Comparison of ENCODE assay signal across 8 mouse cellular contexts in the genomic region with DNA sequence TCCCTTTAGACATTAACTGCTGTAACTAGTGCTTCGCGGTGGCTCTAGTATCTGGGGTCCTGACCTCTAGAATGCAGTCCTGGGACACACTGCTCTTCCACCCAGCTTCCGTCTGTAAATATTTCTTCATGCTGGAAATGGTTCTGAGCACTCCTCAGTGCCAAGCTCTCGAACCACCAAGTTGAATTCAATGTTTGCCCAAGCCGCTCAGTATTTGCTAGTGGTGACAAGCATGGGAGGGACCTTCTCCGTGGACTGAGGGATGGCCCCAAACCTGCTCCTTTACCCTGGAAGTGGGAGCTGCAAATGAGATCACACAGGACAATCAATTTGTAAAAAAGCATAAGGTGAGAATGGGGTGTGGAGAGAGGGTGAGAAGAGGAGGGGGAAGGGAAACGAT.
A peak's percentile ranks its signal among the peaks of the same experiment; 100 is the strongest.
DNase-seq lines count a peak whose midpoint lies in the region; ATAC-seq and TF ChIP-seq lines count a peak whose summit lies in the region.

No protein-coding gene starts in this region.

- no peak for TF ChIP-seq POLR2A in kidney, adult 2 months (IDR thresholded peaks at IDR 0.05; ENCODE audit: low read depth, low read length)
- TF ChIP-seq POLR2A in small intestine, adult 2 months (IDR thresholded peaks at IDR 0.05; ENCODE audit: low read depth, low read length) = no peak

- TF ChIP-seq CTCF in kidney, adult 2 months (conservative IDR thresholded peaks at IDR 0.05; ENCODE audit: insufficient read depth, insufficient read length, low read depth, low read length) = no peak
- no peak for TF ChIP-seq CTCF in small intestine, adult 2 months (IDR thresholded peaks at IDR 0.05; ENCODE audit: extremely low read depth, insufficient read length, insufficient replicate concordance, low read depth, low read length)

- no peak overlapping the region; the same call in 1 of the 2 replicates for H3K4me3 ChIP-seq in kidney, adult 2 months (ENCODE audit: insufficient read depth, low read depth, low read length)
- H3K4me3 ChIP-seq in forebrain, embryonic 15.5 days = no peak overlapping the region
- H3K4me3 ChIP-seq in liver, embryonic 16.5 days (ENCODE audit: low read depth, low read length) = no peak overlapping the region; the same call in 1 of the 2 replicates
- peak overlapping the region; percentile 54; the same call in 1 of the 2 replicates for H3K4me3 ChIP-seq in small intestine, adult 2 months (ENCODE audit: low read depth, low read length)

- peak overlapping the region; percentile 46 for H3K27ac ChIP-seq in kidney, adult 2 months (ENCODE audit: insufficient read depth, low read depth, low read length)
- peak overlapping the region; percentile 63 for H3K27ac ChIP-seq in forebrain, embryonic 15.5 days (replicated peaks)
- H3K27ac ChIP-seq in liver, embryonic 16.5 days (ENCODE audit: low read length) = peak overlapping the region; percentile 37
- peak overlapping the region; percentile 26 for H3K27ac ChIP-seq in small intestine, adult 2 months (ENCODE audit: insufficient read depth, low read depth, low read length)

- H3K9me3 ChIP-seq in forebrain, embryonic 15.5 days = no peaks in the 10 kb centered on the region
- no peaks in the 10 kb centered on the region for H3K9me3 ChIP-seq in liver, embryonic 16.5 days (replicated peaks; ENCODE audit: control insufficient read depth, low read length)

- WGBS in kidney, adult 2 months = 73% methylated on average over 7 of the region's 7 CpGs
- WGBS in forebrain, embryonic 15.5 days = 80% methylated on average over 7 of the region's 7 CpGs
- 49% methylated on average over 7 of the region's 7 CpGs for WGBS in liver, embryonic 16.5 days (ENCODE audit: insufficient replicate concordance)
- WGBS in small intestine, adult 2 months = 71% methylated on average over 7 of the region's 7 CpGs

- H3K27me3 ChIP-seq in kidney, adult 2 months (replicated peaks; ENCODE audit: control insufficient read depth, insufficient read depth, low read length) = no peaks in the 10 kb centered on the region
- H3K27me3 ChIP-seq in forebrain, embryonic 15.5 days = no peaks in the 10 kb centered on the region
- H3K27me3 ChIP-seq in liver, embryonic 16.5 days (ENCODE audit: control insufficient read depth, insufficient read depth, low read depth, low read length) = no peaks in the 10 kb centered on the region
- no peaks in the 10 kb centered on the region for H3K27me3 ChIP-seq in small intestine, adult 2 months (ENCODE audit: control insufficient read depth, insufficient read depth, low read length)

- no peak for DNase-seq in kidney, adult 2 months
- no peak for DNase-seq in kidney, adult 11 months
- DNase-seq in retina, embryonic 14.5 days (ENCODE audit: low spot score) = no peak
- no peak for DNase-seq in cerebellum, postnatal 4 days (ENCODE audit: low spot score in 2 of 2)
- DNase-seq in kidney, postnatal 36 days = no peak

- H3K36me3 ChIP-seq in kidney, adult 2 months (ENCODE audit: control insufficient read depth, insufficient read depth, low read length) = no peaks in the 10 kb centered on the region
- no peaks in the 10 kb centered on the region for H3K36me3 ChIP-seq in forebrain, embryonic 15.5 days
- no peaks in the 10 kb centered on the region for H3K36me3 ChIP-seq in liver, embryonic 16.5 days (ENCODE audit: control insufficient read depth, insufficient read depth)
- no peaks in the 10 kb centered on the region for H3K36me3 ChIP-seq in small intestine, adult 2 months (ENCODE audit: control insufficient read depth, insufficient read depth, low read length)

- H3K4me1 ChIP-seq in kidney, adult 2 months (ENCODE audit: control insufficient read depth, insufficient read depth, low read length) = 0 out of 2 replicates have a peak, but pooled peaks cover 4% of the 10 kb centered on the region
- H3K4me1 ChIP-seq in forebrain, embryonic 15.5 days = peaks cover 10% of the 10 kb centered on the region
- no peaks in the 10 kb centered on the region; the same call in 1 of the 2 replicates for H3K4me1 ChIP-seq in liver, embryonic 16.5 days (ENCODE audit: control insufficient read depth, low read depth, low read length)
- peaks cover 4% of the 10 kb centered on the region for H3K4me1 ChIP-seq in small intestine, adult 2 months (ENCODE audit: control insufficient read depth, insufficient read depth, insufficient read length, low read length)

- H3K9ac ChIP-seq in forebrain, embryonic 15.5 days (replicated peaks) = no peak overlapping the region
- no peak overlapping the region for H3K9ac ChIP-seq in liver, embryonic 16.5 days (ENCODE audit: low read depth, low read length)

- no peak for ATAC-seq in forebrain, embryonic 15.5 days (replicated peaks)
- peak; percentile 58 for ATAC-seq in liver, embryonic 16.5 days (ENCODE audit: low read depth)

- peak overlapping the region; percentile 47 for H3K4me2 ChIP-seq in forebrain, embryonic 15.5 days (replicated peaks)
- H3K4me2 ChIP-seq in liver, embryonic 16.5 days (ENCODE audit: low read depth, low read length) = peak overlapping the region; percentile 51; the same call in 1 of the 2 replicates
